Mouse (Mus musculus) embryonic facial prominence, embryonic 12.5 days (tissue): ENCODE results near the gene Gm13889. TPM values are rescaled to one million over a fixed set of nuclear protein-coding genes. Genes with fewer than 3 reads are reported as not detected.

Experiments
- ATAC-seq: fragments of 200-750 bp; cut with Nextera tagmentation; 2 replicates; pipeline ENCODE4 v1.8.0; 2017; ENCODE audit not compliant: insufficient number of reproducible peaks, insufficient read depth, low FRiP score, low TSS enrichment
- H3K27ac ChIP-seq: fragments of 300-500 bp; sonication (generic); 2 replicates; pipeline ENCODE4 v1.5.1; 2016; ENCODE audit warnings: mild to moderate bottlenecking
- H3K27me3 ChIP-seq: fragments of 300-500 bp; sonication (generic); 2 replicates; pipeline ENCODE4 v1.6.1; 2016; ENCODE audit warnings: mild to moderate bottlenecking, moderate library complexity
- H3K36me3 ChIP-seq: fragments of 300-500 bp; sonication (generic); 2 replicates; pipeline ENCODE4 v1.6.1; 2016; ENCODE audit warnings: mild to moderate bottlenecking
- H3K4me1 ChIP-seq: fragments of 300-500 bp; sonication (generic); 2 replicates; pipeline ENCODE4 v1.6.1; 2016
- H3K4me2 ChIP-seq: fragments of 300-500 bp; sonication (generic); replicated peaks from 2 replicates; pipeline ENCODE4 v1.6.1; 2016; ENCODE audit warnings: mild to moderate bottlenecking, moderate library complexity
- H3K4me3 ChIP-seq: fragments of 300-500 bp; sonication (generic); 2 replicates; pipeline ENCODE4 v1.5.1; 2016; ENCODE audit warnings: mild to moderate bottlenecking
- H3K9ac ChIP-seq: fragments of 300-500 bp; sonication (generic); 2 replicates; pipeline ENCODE4 v1.6.1; 2016; ENCODE audit warnings: mild to moderate bottlenecking, moderate library complexity
- H3K9me3 ChIP-seq: fragments of 300-500 bp; sonication (generic); 2 replicates; pipeline ENCODE4 v1.6.1; 2016; ENCODE audit warnings: mild to moderate bottlenecking, moderate library complexity
- WGBS: fragments of 180-500 bp; shearing (Covaris S2); methylation state at CpG from one replicate; pipeline ENCODE4 v1.1.7; 2016; 5-methylcytosine and 5-hydroxymethylcytosine counted together
- polyA plus RNA-seq: library from polyadenylated mRNA; unstranded; fragments of >200 nt; fragmentation: Nextera tagmentation; extraction: Ambion mirVana; gene quantifications from 2 replicates; pipeline ENCODE4 v1.2.1, GENCODE M21; 2016

Gene Gm13889
- polyA plus RNA-seq, result 6.1 and 8.3 TPM in 2 replicates

GRCm38 (mm10) chr2:93956908-93957784 is at the start of gene Gm13889:
Gene Gm13889, minus strand, starts transcription at chr2:93957201.
- Histone ChIP-seq H3K4me1 (peaks cover 12% of the 10 kb centered on the region), H3K36me3 (no peaks in the 10 kb centered on the region), H3K4me3 (peak within 1 kb of the TSS; percentile 62), H3K4me2 (peak within 1 kb of the TSS; percentile 96), H3K9ac (peak within 1 kb of the TSS; percentile 57), H3K27me3 (peaks cover 63% of the 10 kb centered on the region), H3K9me3 (no peaks in the 10 kb centered on the region), H3K27ac (peak within 1 kb of the TSS; percentile 46)
- no peak for ATAC-seq
- WGBS, result 7% methylated on average over 48 of the region's 62 CpGs

DNA sequence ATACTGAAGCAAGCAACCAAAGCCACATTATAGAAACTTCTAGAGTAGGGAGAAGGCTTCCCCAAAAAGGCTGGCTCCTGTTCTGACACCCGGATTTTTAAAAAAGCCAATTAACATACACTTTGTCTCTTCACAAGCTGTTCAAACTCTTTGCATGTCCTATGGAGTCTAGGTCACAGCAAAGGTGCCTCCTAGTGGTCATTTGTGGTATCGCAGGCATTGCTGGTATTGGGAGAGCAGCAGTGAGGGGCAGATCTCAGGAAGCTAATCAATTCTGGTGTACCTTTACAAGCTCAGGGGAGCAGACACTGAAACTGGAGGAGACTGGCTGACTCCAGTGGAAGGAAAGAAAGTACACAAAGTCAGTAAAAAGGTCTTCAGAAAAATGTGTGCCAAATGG is 45.3 kb upstream of the Gm13889 start:
- no peak overlapping the region for H3K4me2 ChIP-seq
- no peaks in the 10 kb centered on the region for H3K27me3 ChIP-seq
- no peaks in the 10 kb centered on the region for H3K9me3 ChIP-seq
- H3K4me1 ChIP-seq, result no peaks in the 10 kb centered on the region
- peaks cover 55% of the 10 kb centered on the region for H3K36me3 ChIP-seq
- no peak overlapping the region for H3K27ac ChIP-seq
- H3K4me3 ChIP-seq, result no peak overlapping the region
- no peak for ATAC-seq
- H3K9ac ChIP-seq, result no peak overlapping the region
- WGBS, result 9% methylated on average over 2 of the region's 2 CpGs

GRCm38 (mm10) chr2:94001918-94002317 is 44.9 kb upstream of the Gm13889 start:
- 74% methylated on average over 4 of the region's 4 CpGs for WGBS
- Histone ChIP-seq H3K9ac (no peak overlapping the region), H3K9me3 (no peaks in the 10 kb centered on the region), H3K4me3 (no peak overlapping the region), H3K4me1 (no peaks in the 10 kb centered on the region), H3K36me3 (peaks cover 57% of the 10 kb centered on the region), H3K27me3 (no peaks in the 10 kb centered on the region), H3K27ac (no peak overlapping the region), H3K4me2 (no peak overlapping the region)
- no peak for ATAC-seq

- Histone ChIP-seq H3K36me3 (peaks cover 56% of the 10 kb centered on the region), H3K9me3 (no peaks in the 10 kb centered on the region), H3K27ac (no peak overlapping the region), H3K9ac (no peak overlapping the region), H3K4me3 (no peak overlapping the region), H3K4me2 (no peak overlapping the region), H3K27me3 (no peaks in the 10 kb centered on the region), H3K4me1 (no peaks in the 10 kb centered on the region)
- WGBS, result 81% methylated on average over 6 of the region's 6 CpGs
- peak; percentile 52; the same call in 1 of the 2 replicates for ATAC-seq
Measured at GRCm38 (mm10) chr2:94001411-94001810, 44.4 kb upstream of the Gm13889 start.

GRCm38 (mm10) chr2:93996254-93996653 is 39.3 kb upstream of the Gm13889 start, which contains the start of gene Gm27027:
Gene Gm27027, minus strand, starts transcription at chr2:93996354.
- H3K4me3 ChIP-seq, result no peak within 1 kb of the TSS
- no peak within 1 kb of the TSS for H3K9ac ChIP-seq
- 92% methylated on average over 6 of the region's 6 CpGs for WGBS
- H3K36me3 ChIP-seq, result peaks cover 59% of the 10 kb centered on the region
- ATAC-seq, result no peak
- H3K27ac ChIP-seq, result no peak within 1 kb of the TSS
- H3K4me2 ChIP-seq, result no peak within 1 kb of the TSS
- no peaks in the 10 kb centered on the region for H3K9me3 ChIP-seq
- H3K4me1 ChIP-seq, result no peaks in the 10 kb centered on the region
- no peaks in the 10 kb centered on the region for H3K27me3 ChIP-seq

DNA sequence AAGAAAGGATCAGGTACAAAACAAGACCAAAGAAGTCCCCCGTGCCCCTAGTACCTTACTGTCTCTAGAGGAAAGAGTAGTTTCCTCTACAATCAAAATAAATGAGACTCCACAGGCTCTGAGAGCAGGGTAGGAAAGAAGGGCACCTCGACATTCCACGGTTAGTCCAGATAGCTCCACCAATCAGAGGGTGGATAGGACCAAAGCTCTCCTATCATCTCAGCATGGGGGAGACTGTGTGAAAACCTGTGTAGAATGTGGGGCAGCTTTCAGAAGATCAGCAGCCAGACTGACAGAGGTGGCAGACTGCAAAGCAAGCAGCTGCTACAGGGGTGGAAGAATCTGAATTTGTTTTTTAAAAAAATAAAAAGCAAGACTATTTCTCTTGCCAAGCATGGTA is 35.8 kb upstream of the Gm13889 start:
- no peaks in the 10 kb centered on the region for H3K9me3 ChIP-seq
- no peak overlapping the region for H3K9ac ChIP-seq
- WGBS, result 33% methylated on average over 3 of the region's 3 CpGs
- H3K27me3 ChIP-seq, result no peaks in the 10 kb centered on the region
- peaks cover 74% of the 10 kb centered on the region for H3K36me3 ChIP-seq
- H3K4me3 ChIP-seq, result no peak overlapping the region
- no peak overlapping the region for H3K27ac ChIP-seq
- no peak for ATAC-seq
- no peak overlapping the region for H3K4me2 ChIP-seq
- 0 out of 2 replicates have a peak, but pooled peaks cover 4% of the 10 kb centered on the region for H3K4me1 ChIP-seq

DNA sequence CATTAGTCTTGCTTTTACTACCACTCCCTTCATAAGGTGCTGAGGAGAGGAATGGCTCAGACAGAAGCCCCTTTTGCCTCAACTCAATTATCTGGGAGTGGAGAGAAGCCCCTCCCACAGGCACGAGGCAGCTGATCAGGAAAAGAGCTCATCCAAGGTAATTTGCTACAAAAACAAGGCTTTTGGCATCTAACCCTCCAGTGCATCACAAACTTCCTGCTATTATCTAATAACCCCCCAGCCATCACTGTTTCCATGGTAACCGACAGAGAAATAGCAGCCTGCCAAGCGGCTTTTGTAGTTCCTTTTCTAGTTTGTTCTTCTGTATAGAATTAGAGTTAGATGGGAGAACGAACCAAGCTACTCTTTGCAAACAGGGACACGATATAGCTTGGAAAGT is 35.3 kb upstream of the Gm13889 start:
- H3K4me3 ChIP-seq, result no peak overlapping the region
- H3K27ac ChIP-seq, result no peak overlapping the region
- WGBS, result 27% methylated on average over 5 of the region's 5 CpGs
- 0 out of 2 replicates have a peak, but pooled peaks cover 4% of the 10 kb centered on the region for H3K4me1 ChIP-seq
- ATAC-seq, result no peak
- peaks cover 71% of the 10 kb centered on the region for H3K36me3 ChIP-seq
- H3K9ac ChIP-seq, result no peak overlapping the region
- H3K9me3 ChIP-seq, result no peaks in the 10 kb centered on the region
- no peaks in the 10 kb centered on the region for H3K27me3 ChIP-seq
- H3K4me2 ChIP-seq, result no peak overlapping the region

- H3K36me3 ChIP-seq, result peaks cover 66% of the 10 kb centered on the region
Measured at GRCm38 (mm10) chr2:93991336-93991735, 34.3 kb upstream of the Gm13889 start.

GRCm38 (mm10) chr2:93988440-93988839 is 31.4 kb upstream of the Gm13889 start:
- H3K4me1 ChIP-seq, result 0 out of 2 replicates have a peak, but pooled peaks cover 4% of the 10 kb centered on the region
- 91% methylated on average over 2 of the region's 2 CpGs for WGBS
- no peaks in the 10 kb centered on the region for H3K27me3 ChIP-seq
- H3K9me3 ChIP-seq, result no peaks in the 10 kb centered on the region
- no peak overlapping the region for H3K4me3 ChIP-seq
- H3K9ac ChIP-seq, result no peak overlapping the region
- H3K36me3 ChIP-seq, result peaks cover 52% of the 10 kb centered on the region
- no peak overlapping the region for H3K4me2 ChIP-seq
- ATAC-seq, result no peak
- H3K27ac ChIP-seq, result no peak overlapping the region

More at GRCm38 (mm10) chr2:93991336-93991735, 34.3 kb upstream of the Gm13889 start:
- Histone ChIP-seq H3K4me3 (no peak overlapping the region), H3K27me3 (no peaks in the 10 kb centered on the region), H3K27ac (no peak overlapping the region), H3K9ac (no peak overlapping the region), H3K4me2 (no peak overlapping the region), H3K9me3 (no peaks in the 10 kb centered on the region), H3K4me1 (0 out of 2 replicates have a peak, but pooled peaks cover 4% of the 10 kb centered on the region)
- no peak for ATAC-seq
- 74% methylated on average over 3 of the region's 3 CpGs for WGBS

DNA sequence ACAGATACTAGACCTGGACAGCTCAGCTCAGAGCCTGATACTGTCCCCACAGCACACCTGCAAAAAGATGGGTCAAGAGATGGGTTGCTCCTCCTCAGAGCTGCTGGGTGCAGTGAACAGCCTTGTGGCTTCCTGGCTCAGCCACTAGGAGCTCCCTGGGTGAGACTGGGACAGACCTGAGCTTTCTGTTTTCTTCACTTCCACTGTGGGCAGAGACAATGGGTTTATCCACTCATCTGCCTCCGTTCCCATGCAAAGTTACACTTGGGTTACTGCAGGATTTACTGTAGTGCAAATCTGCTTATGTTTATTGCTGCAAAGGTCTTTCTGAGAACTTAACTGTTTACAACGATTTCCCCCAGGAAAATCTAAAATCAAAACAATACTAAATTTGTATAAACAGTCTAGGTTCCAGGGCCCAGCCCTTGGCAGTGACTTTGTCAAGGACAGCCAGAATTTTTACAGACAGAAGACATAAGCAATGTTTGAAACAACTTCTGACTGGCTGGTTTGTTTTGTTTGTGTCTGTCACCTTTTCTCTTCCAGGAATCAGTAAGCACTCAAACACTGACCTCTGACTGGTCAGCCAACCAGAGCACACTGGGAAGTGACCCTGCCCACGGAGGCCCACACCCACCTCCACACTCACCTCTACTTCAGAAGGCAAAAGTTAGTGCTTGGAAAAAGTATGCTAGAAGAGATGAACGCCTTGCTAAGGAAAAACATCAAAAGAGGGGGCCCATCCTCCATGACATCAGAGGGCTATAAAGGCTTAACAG is 25.6 kb upstream of the Gm13889 start:
- no peak overlapping the region for H3K4me3 ChIP-seq
- no peak overlapping the region for H3K4me2 ChIP-seq
- no peak overlapping the region for H3K27ac ChIP-seq
- no peak for ATAC-seq
- peaks cover 61% of the 10 kb centered on the region for H3K36me3 ChIP-seq
- no peaks in the 10 kb centered on the region for H3K27me3 ChIP-seq
- no peaks in the 10 kb centered on the region for H3K4me1 ChIP-seq
- H3K9me3 ChIP-seq, result no peaks in the 10 kb centered on the region
- H3K9ac ChIP-seq, result no peak overlapping the region
- WGBS, result 73% methylated on average over 4 of the region's 4 CpGs

- no peak for ATAC-seq
- no peaks in the 10 kb centered on the region for H3K27me3 ChIP-seq
- WGBS, result 91% methylated on average over 7 of the region's 7 CpGs
- H3K4me2 ChIP-seq, result no peak overlapping the region
- no peak overlapping the region for H3K4me3 ChIP-seq
- H3K36me3 ChIP-seq, result peaks cover 50% of the 10 kb centered on the region
- no peaks in the 10 kb centered on the region for H3K9me3 ChIP-seq
- peaks cover 18% of the 10 kb centered on the region for H3K4me1 ChIP-seq
- H3K27ac ChIP-seq, result no peak overlapping the region
- no peak overlapping the region for H3K9ac ChIP-seq
Measured at GRCm38 (mm10) chr2:93979249-93980120, 22.5 kb upstream of the Gm13889 start.
